Mouse (Mus musculus): ENCODE measurements around the gene Olfr293. TPM values are rescaled to one million over a fixed set of nuclear protein-coding genes. Genes with fewer than 3 reads are reported as not detected.

Olfr293 gene
- not detected in 2 replicates for polyA plus RNA-seq (2012; rRNA removed)

GRCm38 (mm10) chr7:86648761-86649160 lies at the start of gene Olfr293:
Gene Olfr293, plus strand, starts transcription at chr7:86649061.

GRCm38 (mm10) chr7:86616543-86616942 lies 32.3 kb upstream of the Olfr293 start, which contains the start of gene Olfr294:
Gene Olfr294, minus strand, starts transcription at chr7:86616643.

GRCm38 (mm10) chr7:86688030-86688429 lies 39.2 kb downstream of the Olfr293 start, which contains the start of gene Olfr292:
Gene Olfr292, plus strand, starts transcription at chr7:86688330.

Other genes starting within 250 kb of the Olfr293 start
- gene Olfr301, start 245.2 kb upstream of the Olfr293 start, polyA plus RNA-seq (2012; rRNA removed): not detected in 2 replicates
- gene Olfr299, start 189.1 kb upstream of the Olfr293 start, polyA plus RNA-seq (2012; rRNA removed): not detected in 2 replicates
- gene Olfr298, start 156.6 kb upstream of the Olfr293 start, polyA plus RNA-seq (2012; rRNA removed): not detected in 2 replicates
- gene Olfr297, start 129.1 kb upstream of the Olfr293 start, polyA plus RNA-seq (2012; rRNA removed): not detected in 2 replicates
- gene Olfr295, start 65.2 kb upstream of the Olfr293 start, polyA plus RNA-seq (2012; rRNA removed): not detected in 2 replicates
- not detected in 2 replicates for gene Olfr294, start 32.4 kb upstream of the Olfr293 start, polyA plus RNA-seq (2012; rRNA removed)
- not detected in 2 replicates for gene Olfr292, start 39.3 kb downstream of the Olfr293 start, polyA plus RNA-seq (2012; rRNA removed)
- not detected in 2 replicates for gene Folh1, start 126.9 kb downstream of the Olfr293 start, polyA plus RNA-seq (2012; rRNA removed)
- not detected in 2 replicates for gene Vmn2r77, start 146.0 kb downstream of the Olfr293 start, polyA plus RNA-seq (2012; rRNA removed)

Measured in colon, adult 2 months (tissue).